Mouse (Mus musculus) ES-E14 (cell line): ENCODE measurements around the gene Camk2n2.

Experiments used
- CHD2 ChIP-seq: IDR thresholded peaks from 2 replicates; pipeline ENCODE4 v1.6.1; 2014; ENCODE audit warnings: mild to moderate bottlenecking, low read depth, low read length, inconsistent platforms
- HCFC1 ChIP-seq: IDR thresholded peaks from 2 replicates; pipeline ENCODE4 v1.6.1; 2012; ENCODE audit warnings: low read length, inconsistent platforms, borderline replicate concordance; ENCODE audit not compliant: insufficient read depth
- MAFK ChIP-seq: IDR thresholded peaks from 2 replicates; pipeline ENCODE4 v1.6.1; 2014; ENCODE audit warnings: mild to moderate bottlenecking, low read depth, low read length, inconsistent platforms; ENCODE audit not compliant: insufficient read depth
- ZC3H11A ChIP-seq: IDR thresholded peaks from 2 replicates; pipeline ENCODE4 v1.6.1; 2012; ENCODE audit warnings: low read depth, mild to moderate bottlenecking, inconsistent platforms, low read length, borderline replicate concordance

DNA sequence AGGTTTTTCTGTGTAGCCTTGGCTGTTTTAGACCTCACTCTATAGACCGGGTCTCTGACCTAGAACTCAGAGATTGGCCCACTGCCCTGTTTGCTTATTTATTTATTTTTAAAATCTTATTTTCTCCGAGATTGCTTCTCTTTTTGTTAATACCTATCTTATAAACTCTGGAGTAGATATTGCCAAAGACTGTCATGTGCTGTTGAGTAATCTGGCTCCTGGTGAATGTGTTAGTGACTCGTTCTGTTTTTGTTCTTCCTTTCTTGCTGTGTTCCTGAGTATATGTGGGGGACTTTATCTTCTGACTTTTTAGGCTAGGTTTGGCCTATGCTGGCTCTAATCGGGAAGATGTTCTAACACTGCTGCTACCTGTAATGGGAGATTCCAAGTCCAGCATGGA lies 36.6 kb upstream of the Camk2n2 start:
- TF ChIP-seq MAFK (no peak), HCFC1 (no peak), CHD2 (no peak), ZC3H11A (no peak)
